Mouse (Mus musculus) hindlimb bud, embryonic 11.5 days (tissue): Measurements from ENCODE around the gene Primpol.

ENCODE experiments used
- DNase-seq: peaks from one replicate; pipeline ENCODE4 v3.0.0-alpha.2; 2012; ENCODE audit warnings: low read depth, low spot score; ENCODE audit errors: extremely low spot score

The Primpol gene

DNA sequence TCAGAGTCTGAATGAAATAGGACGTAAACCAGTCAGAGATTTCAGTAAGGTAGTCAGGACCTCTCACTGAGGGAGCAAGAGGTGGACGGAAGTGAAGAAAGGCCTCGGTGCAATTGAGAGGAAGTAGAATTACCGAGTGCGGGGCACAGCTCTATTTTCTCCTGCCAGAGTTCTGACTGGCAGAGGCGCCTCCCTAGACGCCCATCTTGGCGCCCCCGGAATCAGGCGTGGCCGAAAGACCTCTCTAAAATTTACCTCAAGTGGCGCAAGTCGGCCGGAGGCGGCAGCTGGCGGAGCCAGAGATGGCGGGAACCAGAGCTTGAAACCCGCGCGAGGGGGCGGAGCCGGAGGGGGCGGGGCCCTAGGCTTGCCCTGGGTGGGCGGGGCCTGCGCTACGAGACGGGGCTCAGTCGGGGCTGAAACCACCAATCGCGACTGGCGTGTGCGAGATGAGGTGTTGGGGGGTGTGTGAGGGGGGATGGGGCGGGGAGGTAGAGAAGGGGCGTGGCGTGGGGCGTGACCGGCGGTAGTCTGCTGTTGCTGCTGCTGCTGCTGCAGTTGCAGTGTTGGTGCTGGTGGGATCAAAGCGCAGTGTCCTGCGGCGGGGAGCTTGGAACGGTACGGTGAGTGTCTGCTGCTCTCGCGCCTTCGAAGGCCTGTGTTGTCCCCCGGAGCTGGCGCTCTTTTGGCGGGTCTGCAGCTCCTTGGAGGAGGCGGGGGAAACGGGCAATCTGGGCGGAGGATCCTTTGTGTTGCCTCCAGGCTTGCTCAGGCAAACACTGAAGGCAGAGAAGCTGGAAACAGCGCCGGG lies at the start of gene Primpol, which contains the start of gene Casp3:
TSS of gene Primpol (minus strand) at position 334 of the 811 bp plus-strand sequence.
TSS of gene Casp3 (plus strand) at position 413 of the 811 bp plus-strand sequence.
- no peak for DNase-seq

GRCm38 (mm10) chr8:46655919-46656318 lies 38.9 kb upstream of the Primpol start:
- no peak for DNase-seq

- DNase-seq, result no peak
Observed at GRCm38 (mm10) chr8:46651872-46652271, 34.9 kb upstream of the Primpol start.

GRCm38 (mm10) chr8:46648421-46648820 lies 31.4 kb upstream of the Primpol start:
- DNase-seq, result no peak

DNA sequence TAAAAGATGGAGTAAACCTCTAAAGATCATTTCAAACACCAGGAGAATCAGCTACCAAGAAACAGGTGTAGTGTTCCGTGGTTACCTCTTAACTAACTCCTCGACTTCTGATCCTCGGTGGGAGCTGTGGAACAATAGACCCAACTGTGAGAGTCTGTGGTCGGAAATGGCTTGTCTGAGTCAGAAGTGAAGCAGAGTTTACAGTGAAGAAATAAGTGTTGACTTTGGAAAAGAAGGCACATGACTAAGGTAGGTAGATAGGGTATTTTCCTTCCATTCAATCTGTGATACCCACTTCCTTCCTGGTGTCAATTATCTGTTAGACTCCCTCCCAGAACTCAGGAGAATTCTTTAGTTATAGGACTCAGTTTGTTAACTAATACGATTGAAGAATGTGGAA lies 24.3 kb upstream of the Primpol start:
- no peak for DNase-seq

- no peak for DNase-seq
Observed at GRCm38 (mm10) chr8:46639852-46640251, 22.8 kb upstream of the Primpol start.

DNA sequence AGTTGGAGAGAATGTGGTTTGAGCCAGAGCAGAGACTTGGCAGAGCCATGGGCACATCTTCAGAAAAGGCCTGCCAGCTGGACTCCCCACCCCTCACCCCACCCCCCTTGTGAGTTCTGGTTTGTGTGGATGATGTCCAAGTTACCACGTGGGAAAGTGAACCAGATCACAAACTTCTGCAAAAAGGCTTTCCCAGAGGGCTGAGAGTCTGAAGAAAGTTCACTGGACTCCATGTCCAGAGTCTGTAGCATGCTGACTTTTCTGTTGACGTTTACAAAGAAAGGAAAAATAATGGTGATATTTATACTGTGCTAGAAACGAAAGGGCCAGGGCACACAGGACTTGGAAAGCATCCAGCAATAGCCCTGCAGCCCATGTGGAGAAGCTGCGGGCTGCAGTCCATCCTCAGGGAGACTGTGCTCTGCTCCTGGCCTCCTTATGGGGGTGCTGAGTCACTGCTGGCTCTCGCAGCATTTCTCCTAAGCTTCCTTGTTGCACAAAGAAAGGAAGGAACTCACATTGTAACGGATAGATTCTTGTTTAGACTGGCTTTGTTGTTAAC lies 22.1 kb upstream of the Primpol start:
- DNase-seq, result no peak

- no peak for DNase-seq
Observed at GRCm38 (mm10) chr8:46630932-46631331, 13.9 kb upstream of the Primpol start.

DNA sequence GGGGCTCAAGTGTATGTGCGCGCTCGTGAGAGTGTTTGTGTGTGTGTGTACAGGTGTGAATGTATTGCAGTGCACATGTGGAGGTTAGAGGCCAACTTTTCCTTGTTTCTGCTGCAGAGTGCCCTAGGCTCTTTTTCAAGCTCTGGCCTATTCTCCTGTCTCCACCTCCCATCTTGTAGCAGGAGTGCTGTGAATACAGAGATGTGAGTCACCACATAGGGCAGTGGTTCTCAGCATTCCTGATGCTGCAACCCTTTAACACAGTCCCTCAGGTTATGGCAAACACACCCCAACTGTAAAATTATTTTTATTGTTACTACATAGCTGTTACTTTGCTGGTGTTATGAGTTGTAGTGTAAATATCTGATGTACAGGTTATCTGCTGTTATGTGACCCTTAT lies 13.4 kb upstream of the Primpol start:
- DNase-seq, result no peak

DNA sequence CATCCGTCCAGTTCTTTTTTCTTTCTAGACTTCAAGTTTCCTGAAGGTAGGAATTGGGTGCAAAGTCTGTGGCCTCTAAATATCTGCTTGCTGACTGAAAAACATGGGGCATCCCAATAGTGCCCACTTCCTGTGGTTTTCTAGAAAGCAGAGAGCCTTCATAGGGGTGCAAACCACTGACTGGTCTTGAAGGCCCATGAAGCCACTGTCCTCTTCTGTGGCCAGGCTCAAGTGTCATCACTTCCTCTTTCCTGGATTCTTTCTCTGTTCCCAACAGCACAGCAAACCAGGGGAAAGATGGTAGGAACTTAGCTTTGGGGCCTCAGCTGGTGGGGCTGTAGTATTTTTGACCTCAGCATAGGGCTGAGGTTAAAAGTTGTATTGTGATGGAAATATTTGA lies 11.6 kb upstream of the Primpol start:
- DNase-seq, result no peak

GRCm38 (mm10) chr8:46627881-46628280 lies 10.9 kb upstream of the Primpol start:
- DNase-seq, result no peak

GRCm38 (mm10) chr8:46626642-46627041 lies 9.6 kb upstream of the Primpol start:
- no peak for DNase-seq

DNA sequence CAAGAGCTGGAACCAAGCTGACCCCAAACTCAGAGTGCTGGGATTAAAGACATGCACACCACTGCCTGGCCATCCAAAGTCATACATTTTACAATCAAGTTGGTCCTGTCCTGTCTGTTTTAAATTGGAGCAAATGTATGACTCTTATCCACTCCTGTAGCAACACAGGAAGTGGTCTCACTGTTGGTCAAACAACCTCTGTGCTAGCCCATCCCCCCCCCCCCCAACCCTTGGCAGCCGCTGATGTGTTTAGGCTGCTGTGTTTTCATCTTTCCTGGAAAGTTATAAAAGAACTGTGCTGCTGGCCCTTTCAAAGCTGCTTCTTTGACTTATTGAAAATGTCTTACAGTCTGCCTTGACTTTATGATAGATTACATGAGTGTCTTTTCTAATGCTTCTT lies 8.2 kb upstream of the Primpol start:
- no peak for DNase-seq

GRCm38 (mm10) chr8:46622446-46623270 lies 5.6 kb upstream of the Primpol start:
- no peak for DNase-seq

GRCm38 (mm10) chr8:46618639-46619320 lies 1.8 kb upstream of the Primpol start:
- DNase-seq, result no peak

DNA sequence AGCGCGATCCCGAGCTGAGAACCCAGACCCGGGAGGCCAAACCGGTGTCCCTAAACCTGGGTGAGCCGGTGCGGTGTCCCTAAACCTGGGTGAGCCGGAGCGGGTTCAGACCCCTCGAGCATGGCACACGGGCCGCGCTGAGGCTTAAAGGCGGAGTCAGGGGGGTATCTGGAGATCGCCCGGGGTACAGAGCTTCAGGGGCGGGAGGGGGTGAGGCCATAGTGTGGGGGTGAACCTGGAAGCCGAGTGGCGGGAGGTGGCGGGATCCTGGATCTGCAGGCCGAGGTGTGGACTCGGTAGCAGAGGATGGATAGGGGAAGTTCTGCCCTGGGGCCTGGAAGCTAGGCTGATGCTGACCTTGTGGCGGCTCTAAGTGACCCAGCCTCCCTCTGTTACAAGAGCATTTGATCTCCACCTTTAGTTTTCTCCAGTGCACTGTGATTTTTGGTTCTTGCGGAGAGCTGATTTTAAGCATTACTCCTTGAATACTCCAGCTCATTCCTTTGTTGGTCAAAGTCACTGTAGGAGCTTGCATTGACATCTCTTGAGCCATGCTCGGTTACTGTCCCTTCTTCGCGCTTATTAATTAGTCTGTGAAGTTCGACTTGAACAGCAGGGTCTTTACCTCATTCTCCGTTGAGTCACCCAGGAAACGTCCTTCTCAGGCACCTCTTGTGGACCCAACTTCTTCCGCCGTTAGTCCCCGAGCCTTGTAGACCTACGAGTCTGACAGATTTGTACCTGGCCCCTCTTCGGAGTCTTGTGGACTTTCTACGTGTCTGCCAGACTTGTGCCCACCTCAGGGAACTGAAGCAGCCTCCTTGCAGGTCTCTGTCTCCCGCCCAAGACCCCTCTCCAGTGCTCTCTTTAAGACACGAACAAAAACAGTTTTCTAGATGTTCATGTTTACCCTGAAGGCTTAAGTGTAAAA lies 943 bp upstream of the Primpol start:
- no peak for DNase-seq

DNA sequence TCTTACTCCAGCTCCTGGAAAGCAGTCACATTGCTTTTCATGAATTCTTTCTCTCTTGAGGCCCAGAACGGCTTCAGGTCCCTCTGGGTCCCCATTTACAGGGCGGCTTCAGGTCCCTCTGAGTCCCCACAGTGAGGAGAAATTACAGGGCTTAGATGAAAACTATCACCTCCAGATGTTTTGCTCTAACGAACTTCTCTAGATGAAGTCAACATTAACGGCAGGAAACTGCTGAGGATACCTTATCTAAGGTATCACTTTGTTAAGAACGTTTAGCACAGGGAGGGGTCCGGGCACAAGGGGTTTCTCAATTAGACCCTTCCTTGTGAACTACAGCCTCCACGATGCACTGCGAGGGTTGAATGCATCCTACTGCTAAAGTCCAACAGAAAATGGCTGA lies 1.1 kb downstream of the Primpol start:
- no peak for DNase-seq

DNA sequence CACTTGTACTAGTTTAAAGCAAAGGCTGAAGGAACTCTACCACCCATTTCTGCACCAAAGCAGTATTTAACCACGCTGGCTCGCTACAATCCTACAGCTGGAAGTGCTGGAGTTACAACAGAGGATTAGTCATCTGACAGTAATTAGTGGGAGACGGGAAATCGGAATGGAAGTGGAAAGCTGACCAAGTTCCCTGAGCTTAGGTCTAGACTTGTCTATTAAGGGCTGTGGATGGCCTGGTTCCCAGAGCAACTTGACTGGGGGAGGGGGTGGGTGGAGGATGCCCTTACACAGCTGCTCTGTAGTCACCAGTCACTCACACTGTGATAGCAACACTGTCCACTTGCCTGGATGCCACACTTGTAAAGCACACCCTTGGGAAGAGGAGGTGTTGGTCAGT lies 3.6 kb downstream of the Primpol start:
- DNase-seq, result no peak

- no peak for DNase-seq
Observed at GRCm38 (mm10) chr8:46612913-46613312, 4.1 kb downstream of the Primpol start.

- DNase-seq, result no peak
Observed at GRCm38 (mm10) chr8:46611557-46611956, 5.5 kb downstream of the Primpol start.
